Mouse (Mus musculus): ENCODE measurements around the gene Nosip. TPM values are rescaled to one million over a fixed set of nuclear protein-coding genes. Genes with fewer than 3 reads are reported as not detected.
"Not testable (repeated sequence)": the region's sequence is repeated elsewhere in the genome, so short reads cannot be mapped to it uniquely, and the experiment has no call there.

The Nosip gene
- polyA plus RNA-seq, 1 experiment, result 115 TPM

DNA sequence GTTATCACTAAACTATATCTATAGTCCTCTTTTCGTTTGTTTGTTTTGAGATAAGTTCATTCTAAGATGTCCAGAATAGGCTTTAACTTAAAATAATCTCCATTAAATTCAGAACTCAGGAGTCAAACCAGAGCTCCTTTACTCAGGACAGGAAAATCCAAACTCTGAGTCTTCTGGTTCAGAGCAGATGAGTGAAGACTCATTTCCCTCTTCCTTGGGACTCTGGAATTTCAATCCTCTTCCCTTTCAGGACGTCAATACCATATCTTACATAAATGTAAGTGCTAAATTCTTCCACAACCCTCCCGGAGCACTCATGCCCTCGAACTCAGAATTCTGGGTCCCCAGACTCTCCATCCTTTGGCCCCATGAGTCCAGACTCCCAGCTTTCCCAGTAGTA is 45.5 kb upstream of the Nosip start:
- Histone ChIP-seq H3K27me3 (ENCODE audit: control insufficient read depth, insufficient read depth, low read length) (no peaks in the 10 kb centered on the region), H3K36me3 (ENCODE audit: control insufficient read depth, insufficient read depth, low read length) (no peaks in the 10 kb centered on the region), H3K27ac (ENCODE audit: control insufficient read depth, insufficient read depth, low read depth, low read length) (peak overlapping the region; percentile 71), H3K4me3 (ENCODE audit: control insufficient read depth, low read depth, low read length) (peak overlapping the region; percentile 64), H3K4me1 (ENCODE audit: control insufficient read depth, insufficient read depth, low read length) (peaks cover 17% of the 10 kb centered on the region)
- TF ChIP-seq CTCF (IDR thresholded peaks at IDR 0.05; ENCODE audit: control insufficient read depth, insufficient read depth, insufficient replicate concordance, low read depth, low read length) (no peak), POLR2A (IDR thresholded peaks at IDR 0.05; ENCODE audit: control insufficient read depth, low read depth, low read length) (no peak)

DNA sequence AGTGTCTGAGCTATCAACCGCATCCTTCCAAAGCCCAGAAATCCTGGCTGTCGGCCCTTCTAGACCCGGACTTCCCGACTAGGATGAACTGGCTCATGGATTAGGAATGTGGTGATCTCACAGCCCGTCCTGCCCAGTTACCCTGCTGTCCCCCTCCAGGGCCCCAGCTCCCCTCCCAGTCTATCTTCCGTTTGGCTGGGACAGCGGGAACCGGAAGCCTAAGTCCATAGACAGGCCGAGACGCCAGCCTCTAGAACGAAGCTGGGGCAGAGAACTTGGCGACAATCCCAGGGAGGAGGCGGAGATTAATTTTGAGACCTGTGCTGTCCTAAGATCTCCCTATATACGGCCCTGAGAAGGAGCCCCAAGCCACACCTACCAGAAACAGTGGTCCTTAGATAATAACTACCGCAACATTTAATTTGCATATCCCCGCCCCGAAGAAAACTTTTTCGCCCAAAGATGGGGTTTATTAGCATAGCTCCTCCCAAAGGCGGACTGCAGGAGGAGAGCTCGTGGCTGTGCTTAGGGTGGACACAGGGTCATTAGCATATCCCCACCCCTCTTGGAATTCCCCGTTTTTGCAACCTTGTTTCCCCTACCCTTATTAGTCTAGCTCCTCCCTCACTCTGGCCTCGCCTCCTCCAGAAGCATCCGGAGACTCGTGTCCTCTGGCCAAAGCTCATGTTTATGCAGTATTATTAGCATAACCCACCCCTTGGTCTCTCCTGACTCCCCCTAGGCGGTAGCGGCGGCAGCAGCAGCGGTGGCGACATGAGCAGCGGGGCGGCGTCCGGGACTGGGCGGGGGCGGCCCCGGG is 44.8 kb upstream of the Nosip start, which contains the start of gene Rras:
Rras (plus strand) TSS at position 720 of the 820 bp plus-strand sequence.
- peak within 1 kb of the TSS; percentile 64 for H3K4me3 ChIP-seq (ENCODE audit: control insufficient read depth, low read depth, low read length)
- no peaks in the 10 kb centered on the region for H3K36me3 ChIP-seq (ENCODE audit: control insufficient read depth, insufficient read depth, low read length)
- H3K4me1 ChIP-seq (ENCODE audit: control insufficient read depth, insufficient read depth, low read length), result peaks cover 17% of the 10 kb centered on the region
- peak within 1 kb of the TSS; percentile 71 for H3K27ac ChIP-seq (ENCODE audit: control insufficient read depth, insufficient read depth, low read depth, low read length)
- TF ChIP-seq CTCF (IDR thresholded peaks at IDR 0.05; ENCODE audit: control insufficient read depth, insufficient read depth, insufficient replicate concordance, low read depth, low read length) (no peak), POLR2A (IDR thresholded peaks at IDR 0.05; ENCODE audit: control insufficient read depth, low read depth, low read length) (peak; percentile 61)
- H3K27me3 ChIP-seq (ENCODE audit: control insufficient read depth, insufficient read depth, low read length), result no peaks in the 10 kb centered on the region

DNA sequence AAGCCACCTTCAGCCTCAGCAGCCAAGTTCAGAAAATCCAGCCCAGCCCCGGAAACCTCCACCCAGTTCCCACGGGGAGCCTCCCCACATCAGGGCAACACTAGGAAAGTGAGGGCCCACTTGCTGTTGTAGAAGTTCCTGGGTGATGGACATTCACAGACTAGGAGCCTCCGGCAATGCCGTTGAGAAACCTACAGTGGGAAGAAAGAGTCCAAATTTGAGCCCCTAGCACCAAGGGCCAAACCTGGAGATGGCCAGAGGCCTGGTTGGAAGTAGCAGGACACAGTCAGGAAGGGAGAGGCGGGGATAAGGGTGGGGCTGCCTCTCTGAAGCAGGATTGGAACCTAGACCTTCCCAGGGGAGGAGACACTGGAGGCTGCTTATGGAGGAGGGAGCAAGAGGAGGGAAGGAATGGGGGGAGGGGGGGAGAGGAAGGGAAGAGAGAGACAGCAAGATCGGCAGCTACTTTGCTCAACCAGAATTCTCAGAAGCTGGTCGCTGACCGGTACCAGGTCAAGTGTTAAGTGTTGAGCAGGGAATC is 43.1 kb upstream of the Nosip start:
- no peak overlapping the region for H3K4me3 ChIP-seq (ENCODE audit: control insufficient read depth, low read depth, low read length)
- no peaks in the 10 kb centered on the region for H3K27me3 ChIP-seq (ENCODE audit: control insufficient read depth, insufficient read depth, low read length)
- H3K4me1 ChIP-seq (ENCODE audit: control insufficient read depth, insufficient read depth, low read length), result peaks cover 17% of the 10 kb centered on the region
- H3K27ac ChIP-seq (ENCODE audit: control insufficient read depth, insufficient read depth, low read depth, low read length), result no peak overlapping the region
- no peaks in the 10 kb centered on the region for H3K36me3 ChIP-seq (ENCODE audit: control insufficient read depth, insufficient read depth, low read length)
- no peak for TF ChIP-seq POLR2A (IDR thresholded peaks at IDR 0.05; ENCODE audit: control insufficient read depth, low read depth, low read length)
- no peak for TF ChIP-seq CTCF (IDR thresholded peaks at IDR 0.05; ENCODE audit: control insufficient read depth, insufficient read depth, insufficient replicate concordance, low read depth, low read length)

DNA sequence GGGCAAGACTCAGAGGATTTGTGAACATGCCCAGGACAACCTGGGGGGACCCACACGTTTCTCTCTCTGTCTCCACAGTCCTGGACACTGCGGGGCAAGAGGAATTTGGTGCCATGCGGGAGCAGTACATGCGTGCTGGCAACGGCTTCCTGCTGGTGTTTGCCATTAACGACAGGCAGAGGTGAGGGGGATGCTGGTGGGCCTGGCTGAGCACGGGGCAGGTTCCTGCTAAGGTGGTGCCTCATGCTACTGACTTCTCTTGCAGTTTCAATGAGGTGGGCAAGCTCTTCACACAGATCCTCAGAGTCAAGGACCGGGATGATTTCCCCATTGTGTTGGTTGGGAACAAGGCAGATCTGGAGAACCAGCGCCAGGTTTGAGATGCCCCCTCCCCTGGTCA is 42.0 kb upstream of the Nosip start:
- H3K4me1 ChIP-seq (ENCODE audit: control insufficient read depth, insufficient read depth, low read length), result peaks cover 19% of the 10 kb centered on the region
- H3K36me3 ChIP-seq (ENCODE audit: control insufficient read depth, insufficient read depth, low read length), result no peaks in the 10 kb centered on the region
- no peak overlapping the region for H3K27ac ChIP-seq (ENCODE audit: control insufficient read depth, insufficient read depth, low read depth, low read length)
- no peaks in the 10 kb centered on the region for H3K27me3 ChIP-seq (ENCODE audit: control insufficient read depth, insufficient read depth, low read length)
- H3K4me3 ChIP-seq (ENCODE audit: control insufficient read depth, low read depth, low read length), result no peak overlapping the region
- TF ChIP-seq POLR2A (IDR thresholded peaks at IDR 0.05; ENCODE audit: control insufficient read depth, low read depth, low read length), result no peak
- no peak for TF ChIP-seq CTCF (IDR thresholded peaks at IDR 0.05; ENCODE audit: control insufficient read depth, insufficient read depth, insufficient replicate concordance, low read depth, low read length)

DNA sequence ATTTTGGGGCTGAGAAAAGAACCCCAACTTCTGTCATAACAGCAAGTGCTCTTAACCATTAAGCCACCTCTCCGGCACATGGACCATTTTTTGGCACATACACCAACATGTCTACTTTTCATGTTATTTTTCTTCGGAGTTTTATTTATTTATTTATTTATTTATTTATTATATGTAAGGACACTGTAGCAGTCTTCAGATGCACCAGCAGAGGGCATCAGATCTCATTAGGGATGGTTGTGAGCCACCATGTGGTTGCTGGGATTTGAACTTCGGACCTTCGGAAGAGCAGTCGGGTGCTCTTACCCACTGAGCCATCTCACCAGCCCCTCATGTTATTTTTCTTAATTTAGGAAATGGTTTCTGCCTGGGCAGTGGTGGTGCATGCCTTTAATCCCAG is 38.5 kb upstream of the Nosip start:
- not testable (repeated sequence) for H3K4me3 ChIP-seq (ENCODE audit: control insufficient read depth, low read depth, low read length); H3K27ac ChIP-seq (ENCODE audit: control insufficient read depth, insufficient read depth, low read depth, low read length); H3K4me1 ChIP-seq (ENCODE audit: control insufficient read depth, insufficient read depth, low read length); H3K27me3 ChIP-seq (ENCODE audit: control insufficient read depth, insufficient read depth, low read length); H3K36me3 ChIP-seq (ENCODE audit: control insufficient read depth, insufficient read depth, low read length)

DNA sequence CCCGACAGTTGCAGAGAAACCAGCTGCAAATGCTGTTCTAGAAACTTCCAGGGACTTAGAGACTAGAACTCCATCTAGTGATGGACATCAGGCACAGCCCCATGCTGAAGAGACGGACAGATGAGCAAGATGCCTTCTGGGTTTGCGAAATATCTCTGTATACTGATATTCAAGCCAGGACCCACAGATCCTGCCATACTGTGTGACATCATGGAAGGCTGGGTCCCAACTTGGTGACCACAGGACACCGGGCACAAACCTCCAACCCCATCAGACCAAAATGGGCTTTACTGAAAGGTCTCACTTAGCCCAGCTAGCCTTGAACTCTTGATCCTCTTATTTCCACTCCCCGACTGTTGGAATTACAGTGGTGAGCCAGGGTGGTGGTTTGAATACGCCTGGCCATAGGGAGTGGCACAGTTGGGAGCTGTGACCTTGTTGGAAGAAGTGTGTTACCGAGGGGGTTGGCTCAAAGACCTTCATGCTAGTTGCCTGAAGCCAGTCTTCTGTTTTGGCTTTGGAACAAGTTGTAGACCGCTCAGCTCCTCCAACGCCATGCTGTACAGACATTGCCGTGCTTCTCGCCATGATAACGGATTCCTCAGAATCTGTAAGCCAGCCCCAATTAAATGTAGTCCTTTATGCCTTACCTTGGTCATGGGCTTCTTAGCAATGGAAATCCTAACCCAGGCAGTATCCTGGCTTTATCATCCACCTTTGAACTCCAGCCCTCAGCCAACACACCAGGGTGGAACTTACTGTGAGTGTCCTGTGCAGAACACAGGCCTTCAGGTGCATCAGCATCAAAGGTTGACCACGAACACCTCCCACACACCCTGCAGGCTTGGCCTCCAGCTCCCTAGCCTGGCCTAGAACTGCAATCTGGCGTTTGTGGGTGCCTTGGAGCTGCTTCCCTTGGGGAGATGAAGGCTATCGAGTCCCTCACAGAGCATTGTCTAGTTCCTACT is 37.7 kb upstream of the Nosip start:
- Histone ChIP-seq H3K4me1 (ENCODE audit: control insufficient read depth, insufficient read depth, low read length) (peaks cover 2% of the 10 kb centered on the region; the same call in 1 of the 2 replicates), H3K27ac (ENCODE audit: control insufficient read depth, insufficient read depth, low read depth, low read length) (no peak overlapping the region), H3K36me3 (ENCODE audit: control insufficient read depth, insufficient read depth, low read length) (no peaks in the 10 kb centered on the region), H3K27me3 (ENCODE audit: control insufficient read depth, insufficient read depth, low read length) (no peaks in the 10 kb centered on the region), H3K4me3 (ENCODE audit: control insufficient read depth, low read depth, low read length) (no peak overlapping the region)
- no peak for TF ChIP-seq POLR2A (IDR thresholded peaks at IDR 0.05; ENCODE audit: control insufficient read depth, low read depth, low read length)
- no peak for TF ChIP-seq CTCF (IDR thresholded peaks at IDR 0.05; ENCODE audit: control insufficient read depth, insufficient read depth, insufficient replicate concordance, low read depth, low read length)
